Mouse (Mus musculus) erythroblast, embryonic 14.5 days (primary cell): ENCODE results near the gene Fzd2.

Experiments
- GATA1 ChIP-seq: IDR thresholded peaks from 2 replicates; pipeline ENCODE4 v1.6.1; 2012; ENCODE audit warnings: low read length, inconsistent platforms, mixed read lengths
- TAL1 ChIP-seq: IDR thresholded peaks from 3 replicates; pipeline ENCODE4 v1.6.1; 2012; ENCODE audit warnings: low read length, inconsistent platforms, mixed read lengths

- no peak for TF ChIP-seq TAL1
- TF ChIP-seq GATA1: no peak
These were observed 29.2 kb downstream of the Fzd2 start for GRCm38 (mm10) chr11:102633379-102633778.
